Mouse (Mus musculus) heart, postnatal 0 days (tissue): ENCODE data around the gene Dpm2. TPM values are rescaled to one million over a fixed set of nuclear protein-coding genes. Genes with fewer than 3 reads are reported as not detected.

Experiments
- ATAC-seq: fragments of 200-750 bp; cut with Nextera tagmentation; 2 replicates; pipeline ENCODE4 v1.8.0; 2017; ENCODE audit warnings: low read depth, moderate number of reproducible peaks, moderate library complexity; ENCODE audit not compliant: insufficient read depth
- DNase-seq: peaks from one replicate; pipeline ENCODE4 v3.0.0-alpha.2; 2016; ENCODE audit warnings: low spot score
- H3K27ac ChIP-seq: fragments of 300-500 bp; sonication (generic); 2 replicates; pipeline ENCODE4 v1.5.1; 2014; ENCODE audit warnings: low read depth, mild to moderate bottlenecking
- H3K27me3 ChIP-seq: fragments of 300-500 bp; sonication (generic); 2 replicates; pipeline ENCODE4 v1.6.1; 2014; ENCODE audit warnings: low read length, mixed read lengths; ENCODE audit not compliant: control insufficient read depth, insufficient read depth
- H3K36me3 ChIP-seq: fragments of 300-500 bp; sonication (generic); replicated peaks from 2 replicates; pipeline ENCODE4 v1.6.1; 2014; ENCODE audit warnings: low read length, mixed read lengths; ENCODE audit not compliant: control insufficient read depth, insufficient read depth
- H3K4me1 ChIP-seq: fragments of 300-500 bp; sonication (generic); 2 replicates; pipeline ENCODE4 v1.6.1; 2014; ENCODE audit warnings: antibody characterized with exemption; ENCODE audit not compliant: control insufficient read depth, insufficient read depth
- H3K4me2 ChIP-seq: fragments of 300-500 bp; sonication (generic); 2 replicates; pipeline ENCODE4 v1.6.1; 2014; ENCODE audit warnings: low read depth, mild to moderate bottlenecking, low read length, moderate library complexity
- H3K4me3 ChIP-seq: fragments of 300-500 bp; sonication (generic); 2 replicates; pipeline ENCODE4 v1.5.1; 2014; ENCODE audit warnings: low read depth, low read length
- H3K9ac ChIP-seq: fragments of 300-500 bp; sonication (generic); replicated peaks from 2 replicates; pipeline ENCODE4 v1.6.1; 2014; ENCODE audit warnings: low read depth, low read length, mixed read lengths
- H3K9me3 ChIP-seq: fragments of 300-500 bp; sonication (generic); replicated peaks from 2 replicates; pipeline ENCODE4 v1.6.1; 2016; ENCODE audit warnings: low read length; ENCODE audit not compliant: control insufficient read depth
- CTCF ChIP-seq: IDR thresholded peaks from 2 replicates; pipeline ENCODE4 v1.5.1; 2016; ENCODE audit warnings: antibody characterized with exemption, control low read depth, low read depth
- EP300 ChIP-seq: IDR thresholded peaks from 2 replicates; pipeline ENCODE4 v1.6.1; 2016; ENCODE audit warnings: antibody characterized with exemption, low read depth
- WGBS: fragments of 180-500 bp; shearing (Covaris S2); extraction: QIAGEN DNeasy Blood & Tissue Kit; methylation state at CpG from one replicate; pipeline ENCODE4 v1.1.7; 2014; 5-methylcytosine and 5-hydroxymethylcytosine counted together
- polyA plus RNA-seq: library from polyadenylated mRNA; unstranded; fragments of >200 nt; fragmentation: Nextera tagmentation; extraction: Ambion mirVana; gene quantifications from 2 replicates; pipeline ENCODE4 v1.2.1, GENCODE M21; 2015
- total RNA-seq: library from RNA; depleted of rRNA; stranded (reverse); fragments of >200 nt; gene quantifications from 2 replicates; pipeline ENCODE4 v1.2.3, GENCODE M21; 2014; ENCODE audit warnings: low replicate concordance

Gene Dpm2
- total and polyA plus RNA-seq, 2 experiments from 2014 or later: 31.0 to 56.1 TPM

DNA sequence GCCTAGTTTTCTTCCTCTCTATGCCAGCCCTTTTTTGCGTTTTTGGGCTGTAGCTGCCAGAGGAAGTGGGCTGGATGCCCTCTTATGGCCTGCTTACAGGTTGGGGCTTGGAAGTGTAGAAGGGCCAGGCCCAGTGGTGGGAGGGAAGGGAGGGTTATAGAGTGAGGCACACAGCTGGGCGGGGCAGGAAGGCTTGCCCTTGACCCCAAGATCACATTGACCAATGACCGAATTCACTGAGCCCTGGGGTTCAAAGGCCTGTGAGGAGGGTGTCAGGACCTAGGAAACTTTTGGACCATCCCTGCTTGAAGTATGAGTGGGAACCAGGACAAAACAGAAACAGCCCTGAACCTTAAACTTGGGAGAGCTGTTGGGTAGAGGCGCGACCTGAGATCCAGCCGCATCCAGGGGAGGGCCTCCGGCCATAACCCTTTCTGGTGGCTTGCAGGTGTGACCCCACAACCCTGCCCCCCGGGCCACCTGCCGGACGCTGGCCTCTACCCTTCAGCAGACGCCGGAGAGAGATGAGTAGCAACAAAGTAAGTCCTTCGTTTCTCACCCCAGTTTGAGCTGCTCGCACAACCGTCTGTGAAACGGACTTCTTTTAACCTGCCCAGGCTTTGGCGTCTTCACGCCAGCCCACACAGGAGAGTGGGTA, 38.2 kb downstream of the Dpm2 start:
- no peak for TF ChIP-seq CTCF
- no peak for TF ChIP-seq EP300
- Histone ChIP-seq H3K9me3 (no peaks in the 10 kb centered on the region), H3K27ac (peak overlapping the region; percentile 86), H3K4me3 (peak overlapping the region; percentile 76), H3K4me2 (peak overlapping the region; percentile 91), H3K4me1 (peaks cover 25% of the 10 kb centered on the region), H3K36me3 (peaks cover 10% of the 10 kb centered on the region), H3K9ac (peak overlapping the region; percentile 43), H3K27me3 (no peaks in the 10 kb centered on the region)
- WGBS: 48% methylated on average over 18 of the region's 18 CpGs
- no peak for DNase-seq
- peak; percentile 67 for ATAC-seq

DNA sequence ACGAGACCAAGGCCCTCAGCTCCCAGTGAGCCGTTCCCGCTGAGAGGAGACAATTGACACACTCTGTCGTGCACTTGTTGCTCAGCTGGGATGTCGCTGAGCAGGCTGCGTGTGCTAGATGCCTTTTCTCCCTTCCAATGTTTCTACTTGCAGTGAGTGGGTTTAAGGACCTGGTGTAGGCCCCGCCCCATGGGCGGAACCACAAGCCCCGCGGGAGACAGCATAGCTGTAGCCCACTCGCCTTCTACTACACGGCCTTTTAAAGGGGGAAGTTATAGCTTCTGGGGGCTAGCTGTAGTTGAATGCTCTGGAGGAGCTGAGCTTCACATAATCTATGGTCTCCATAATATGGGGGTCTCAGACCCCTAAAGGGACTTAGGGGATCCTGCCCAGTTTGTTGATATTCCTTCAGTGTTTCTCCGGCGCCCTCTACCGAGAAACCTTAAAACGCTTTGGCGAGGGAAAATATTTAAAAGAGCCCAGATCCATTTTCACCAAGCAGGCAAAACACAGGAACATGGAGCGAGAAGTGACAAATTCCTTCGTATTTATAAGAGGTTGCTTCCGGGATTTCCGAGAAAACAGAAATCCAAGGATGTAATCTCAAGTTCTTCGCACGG, 40.1 kb downstream of the Dpm2 start:
- H3K27me3 ChIP-seq: no peaks in the 10 kb centered on the region
- TF ChIP-seq EP300: no peak
- TF ChIP-seq CTCF: peak; percentile 48
- peak overlapping the region; percentile 61 for H3K27ac ChIP-seq
- peaks cover 25% of the 10 kb centered on the region for H3K4me1 ChIP-seq
- no peaks in the 10 kb centered on the region for H3K9me3 ChIP-seq
- peaks cover 26% of the 10 kb centered on the region for H3K36me3 ChIP-seq
- peak overlapping the region; percentile 45 for H3K4me3 ChIP-seq
- 9% methylated on average over 23 of the region's 23 CpGs for WGBS
- peak overlapping the region; percentile 91 for H3K4me2 ChIP-seq
- DNase-seq (no peak), ATAC-seq (no peak)
- peak overlapping the region; percentile 23 for H3K9ac ChIP-seq

DNA sequence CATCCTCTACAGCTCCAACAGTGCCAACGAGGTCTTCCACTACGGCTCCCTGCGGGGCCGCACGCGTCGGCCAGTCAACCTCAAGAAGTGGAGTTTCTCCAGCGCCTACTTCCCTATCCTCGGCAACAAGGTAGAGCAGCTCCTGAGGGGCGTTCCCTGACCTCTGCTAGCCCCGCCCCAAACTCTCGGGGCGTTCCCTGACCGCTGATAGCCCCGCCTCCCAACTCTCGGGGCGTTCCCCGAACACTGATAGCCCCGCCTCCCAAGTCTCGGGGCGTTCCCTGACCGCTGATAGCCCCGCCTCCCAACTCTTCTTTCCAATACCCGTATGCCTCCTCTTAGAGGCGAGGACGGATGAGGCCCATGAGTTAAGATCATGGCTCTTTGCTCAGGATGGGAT, 41.6 kb downstream of the Dpm2 start:
- DNase-seq (no peak), ATAC-seq (no peak)
- peaks cover 32% of the 10 kb centered on the region for H3K36me3 ChIP-seq
- H3K27me3 ChIP-seq: no peaks in the 10 kb centered on the region
- WGBS: 79% methylated on average over 26 of the region's 26 CpGs
- H3K27ac ChIP-seq: no peak overlapping the region
- no peak for TF ChIP-seq CTCF
- TF ChIP-seq EP300: no peak
- peaks cover 23% of the 10 kb centered on the region for H3K4me1 ChIP-seq
- no peak overlapping the region for H3K4me3 ChIP-seq
- H3K4me2 ChIP-seq: no peak overlapping the region
- H3K9ac ChIP-seq: no peak overlapping the region
- no peaks in the 10 kb centered on the region for H3K9me3 ChIP-seq

DNA sequence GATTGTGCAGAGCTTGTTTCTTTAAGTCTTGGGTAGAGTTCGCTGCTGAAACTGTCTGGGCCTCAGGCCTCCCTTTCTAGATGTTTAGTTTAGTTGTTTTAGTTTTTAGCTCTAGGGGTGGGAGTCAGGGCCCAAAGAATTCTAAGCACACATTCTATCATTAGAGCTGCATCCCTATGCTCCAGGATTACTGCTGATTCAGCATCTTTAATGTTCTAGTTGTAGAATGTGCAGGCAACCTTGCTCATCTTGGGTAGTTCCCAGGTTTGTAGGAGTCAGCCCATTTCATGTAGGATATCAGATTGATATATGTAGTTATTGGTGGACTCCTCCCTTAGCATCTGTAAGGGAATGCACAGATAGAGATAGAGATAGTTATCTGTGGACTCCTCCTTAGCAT, 46.5 kb downstream of the Dpm2 start:
- Histone ChIP-seq H3K4me3 (no peak overlapping the region), H3K4me1 (peaks cover 25% of the 10 kb centered on the region), H3K9me3 (no peaks in the 10 kb centered on the region), H3K9ac (no peak overlapping the region), H3K36me3 (peaks cover 52% of the 10 kb centered on the region), H3K27me3 (no peaks in the 10 kb centered on the region), H3K27ac (no peak overlapping the region), H3K4me2 (no peak overlapping the region)
- no peak for DNase-seq
- ATAC-seq: no peak
- WGBS: 100% methylated on average over 1 of the region's 1 CpGs
- TF ChIP-seq EP300 (no peak), CTCF (no peak)

DNA sequence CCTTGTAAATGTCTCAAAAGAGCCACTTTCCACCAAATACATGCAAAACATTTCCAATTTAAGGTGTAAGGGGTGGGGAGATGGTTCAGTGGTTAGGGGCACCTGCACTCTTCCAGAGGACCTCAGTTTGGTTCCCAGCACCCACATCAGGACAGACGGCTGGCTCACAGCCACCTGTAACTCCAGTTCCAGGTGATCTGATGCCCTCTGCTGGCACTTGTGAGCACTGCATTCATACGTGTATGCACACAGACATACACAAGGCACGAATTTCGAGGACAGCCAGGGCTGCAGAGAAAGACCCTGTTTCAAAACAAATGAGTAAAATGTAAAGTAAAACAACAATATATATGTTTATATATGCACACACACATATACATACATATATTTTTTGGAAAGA, 46.9 kb downstream of the Dpm2 start:
- H3K4me1 ChIP-seq: peaks cover 28% of the 10 kb centered on the region
- no peaks in the 10 kb centered on the region for H3K27me3 ChIP-seq
- H3K4me2 ChIP-seq: no peak overlapping the region
- DNase-seq (no peak), ATAC-seq (no peak)
- H3K9me3 ChIP-seq: no peaks in the 10 kb centered on the region
- H3K4me3 ChIP-seq: no peak overlapping the region
- H3K9ac ChIP-seq: no peak overlapping the region
- 95% methylated on average over 4 of the region's 4 CpGs for WGBS
- H3K36me3 ChIP-seq: peaks cover 52% of the 10 kb centered on the region
- TF ChIP-seq EP300: no peak
- peak; percentile 36 for TF ChIP-seq CTCF
- H3K27ac ChIP-seq: no peak overlapping the region
